Mouse (Mus musculus): ENCODE measurements at regions not wholly inside any gene's neighbourhood (a gene's known extent, or its start where the extent isn't known, plus 50 kb on each side); places are given as distances from the start of the nearest gene placed in this dataset.
"Not testable (repeated sequence)": the region's sequence is repeated elsewhere in the genome, so short reads cannot be mapped to it uniquely, and the experiment has no call there.

DNA sequence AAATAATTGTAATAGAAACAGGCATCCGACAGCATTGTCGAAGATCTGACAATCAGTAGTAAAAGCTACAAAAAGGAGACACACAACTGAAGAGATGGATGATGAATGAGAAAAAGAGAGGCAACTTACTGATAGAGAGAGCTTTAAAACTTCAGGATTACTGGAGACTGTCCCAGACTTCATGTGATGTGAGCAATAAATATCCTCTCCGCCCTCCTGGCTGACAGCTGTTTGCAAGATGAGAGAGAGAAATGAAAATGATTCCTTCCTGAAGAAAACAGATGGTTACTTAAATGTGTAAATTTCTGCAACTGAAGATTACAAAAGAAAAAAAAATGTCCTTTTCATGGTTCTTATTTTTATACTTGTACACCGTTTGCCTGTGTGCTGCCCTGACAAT, 306.7 kb upstream of the Ncam2 start:
- no peak for DNase-seq (ENCODE audit: low read depth)

DNA sequence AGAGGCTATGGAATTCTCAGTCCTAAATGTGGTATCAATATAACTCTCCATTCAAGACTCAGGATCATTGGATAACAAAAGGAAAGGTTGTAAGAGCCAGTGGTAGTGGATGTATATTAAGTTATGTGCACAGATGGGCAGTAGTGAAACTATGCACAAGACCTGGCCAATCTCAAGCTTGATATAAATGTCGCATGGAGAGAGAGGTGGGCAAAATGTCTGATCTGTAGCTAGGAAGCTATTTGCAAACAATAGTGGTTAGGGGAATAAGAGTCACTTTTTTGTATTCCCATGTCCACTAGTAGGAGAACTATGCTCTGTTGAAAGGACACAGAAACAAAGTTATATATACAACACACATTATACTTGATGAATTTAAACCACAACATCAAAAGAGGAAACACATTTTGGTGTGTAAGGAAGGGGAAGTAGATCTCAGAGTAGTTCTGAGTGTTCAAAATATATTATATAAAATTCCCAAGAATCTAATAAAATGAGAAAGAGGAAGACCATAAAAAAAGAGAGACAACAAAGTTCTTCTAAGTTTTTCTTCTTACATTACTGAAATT, 279.7 kb upstream of the Ncam2 start:
- no peak for DNase-seq (ENCODE audit: low read depth)

DNA sequence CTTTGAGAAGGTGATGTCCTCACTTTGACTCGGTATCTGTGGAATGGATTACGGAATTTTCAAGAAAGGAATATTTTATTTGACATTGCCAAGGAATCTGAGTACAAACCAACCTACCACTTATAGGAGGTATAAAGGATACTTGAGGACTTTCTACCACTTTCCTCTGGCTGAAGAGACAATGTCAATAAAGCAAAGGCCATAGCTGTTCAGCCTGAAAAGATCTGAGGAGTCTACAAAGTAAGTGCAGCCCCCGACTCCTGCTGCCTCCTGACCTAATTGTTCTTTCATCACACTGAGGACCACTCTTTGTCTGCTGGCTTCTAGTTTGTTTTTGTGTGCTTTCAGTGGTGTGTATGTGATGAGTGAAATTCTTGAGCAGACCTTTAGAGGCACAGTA, 269.5 kb upstream of the Ncam2 start:
- no peak for DNase-seq (ENCODE audit: low read depth)

DNA sequence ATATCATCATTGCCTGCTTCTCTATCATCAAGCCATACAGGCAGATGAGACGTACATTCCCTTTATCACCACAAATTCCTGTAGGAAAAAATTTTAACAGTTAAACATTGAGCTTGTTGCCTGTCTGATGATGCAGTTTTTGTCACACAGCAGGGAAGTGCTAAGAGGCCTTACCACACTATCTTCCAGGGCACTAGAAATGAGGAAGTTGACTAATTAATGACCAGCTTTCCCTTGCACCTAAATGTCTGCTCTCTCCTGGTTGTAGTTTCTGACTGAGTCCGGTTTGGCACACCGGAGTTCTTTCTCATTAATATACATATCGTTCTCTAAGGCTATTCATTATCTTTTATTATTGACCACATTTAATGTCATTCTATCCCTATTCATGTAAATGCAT, 269.0 kb upstream of the Ncam2 start:
- no peak for DNase-seq (ENCODE audit: low read depth)

DNA sequence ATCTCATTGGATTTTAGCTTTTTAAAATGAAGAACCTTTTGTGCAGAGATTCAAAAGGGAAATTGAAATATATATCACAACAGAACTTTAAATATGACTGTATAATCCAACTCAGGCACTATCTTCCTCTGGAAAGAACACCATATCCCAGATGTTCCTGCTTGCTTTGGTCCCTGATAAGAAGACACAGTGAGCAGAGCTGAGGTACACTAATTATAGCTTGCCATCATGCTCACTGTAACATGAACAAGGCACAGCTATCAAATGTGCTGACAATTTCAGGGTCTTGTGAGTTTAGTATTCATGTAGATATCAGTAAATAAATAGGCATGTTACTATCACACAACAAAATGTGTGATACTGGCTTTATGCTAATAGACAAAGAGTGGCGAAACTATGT, 264.8 kb upstream of the Ncam2 start:
- no peak for DNase-seq (ENCODE audit: low read depth)

DNA sequence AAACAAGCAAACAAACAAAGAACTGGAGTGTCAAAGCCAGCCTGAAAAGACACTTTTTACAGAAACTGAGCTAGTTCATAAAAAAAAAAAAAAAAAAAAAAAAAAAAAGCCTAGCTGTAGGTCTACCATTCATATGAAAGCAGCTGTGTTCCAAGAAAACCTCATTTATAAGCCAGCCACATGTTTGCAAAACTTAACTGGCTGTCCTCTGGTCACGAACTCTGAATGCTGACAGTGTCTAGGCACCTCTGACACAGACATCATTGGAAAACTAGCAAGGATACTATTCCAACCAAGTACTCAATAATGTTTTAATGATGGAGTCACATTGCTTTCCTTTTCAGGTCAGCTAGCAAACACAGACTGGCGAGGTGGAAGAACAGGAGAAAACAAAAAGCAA, 238.4 kb upstream of the Ncam2 start:
- DNase-seq (ENCODE audit: low read depth), result no peak

DNA sequence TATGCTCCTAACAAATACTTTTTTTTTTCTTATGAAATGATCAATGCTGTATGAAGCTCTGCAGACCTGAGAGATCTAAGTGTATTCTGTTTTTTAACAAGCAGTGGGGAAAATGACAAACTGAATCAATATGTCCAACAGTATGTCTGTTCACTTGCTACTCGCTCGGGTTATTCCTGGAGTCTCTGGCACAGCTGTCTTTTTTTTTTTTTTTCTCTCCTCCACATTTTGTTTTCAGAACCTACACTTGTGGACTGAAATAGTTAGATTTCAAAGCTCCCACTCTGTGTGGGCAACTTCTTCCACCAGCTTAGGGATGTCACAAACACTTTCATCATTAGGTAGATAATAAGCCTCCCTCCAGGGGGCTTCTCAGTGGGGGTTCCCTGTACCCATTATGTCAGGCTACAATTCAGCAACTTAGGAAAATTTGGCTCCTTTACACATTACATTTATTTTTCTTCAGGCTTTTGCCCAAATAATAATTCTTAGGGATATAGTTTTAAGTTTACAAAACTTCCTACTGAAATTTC, 218.9 kb upstream of the Ncam2 start:
- no peak for DNase-seq (ENCODE audit: low read depth)

DNA sequence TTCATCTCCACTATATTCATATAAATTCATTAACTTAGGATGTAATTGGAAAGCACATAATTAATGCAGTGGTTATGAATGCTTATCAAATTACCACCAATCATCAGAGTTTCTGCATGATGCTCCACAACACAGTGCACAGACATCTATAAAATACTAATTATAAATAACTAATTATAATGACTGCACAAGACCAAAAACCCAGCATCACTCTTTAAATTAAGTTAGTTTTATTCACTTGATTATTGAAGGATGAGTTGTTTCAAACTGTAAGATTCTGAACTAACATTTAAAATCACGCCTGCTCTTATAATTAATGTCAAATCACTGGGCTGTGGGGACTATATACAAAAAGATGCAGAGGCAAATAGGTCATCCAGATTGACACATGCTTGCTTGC, 212.7 kb upstream of the Ncam2 start:
- DNase-seq (ENCODE audit: low read depth), result no peak

DNA sequence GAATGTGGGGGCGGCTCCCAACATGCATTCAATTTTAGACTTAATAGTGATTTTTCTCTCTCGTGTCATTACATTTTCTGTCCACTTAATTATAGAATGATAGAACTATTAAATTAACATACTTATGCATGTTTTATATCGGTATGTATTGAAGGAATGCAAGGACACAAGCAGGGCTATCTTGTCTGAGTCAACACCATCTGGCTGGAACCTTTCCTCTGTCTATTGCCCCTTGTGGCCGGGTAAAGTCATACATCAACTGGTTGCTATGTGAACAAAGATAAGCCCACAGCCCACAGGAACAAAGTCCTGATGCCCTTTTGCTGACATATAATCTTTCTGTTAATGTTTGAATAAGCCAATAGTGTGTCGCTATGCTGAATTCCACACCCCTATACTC, 163.7 kb upstream of the Ncam2 start:
- not testable (repeated sequence) for DNase-seq (ENCODE audit: low read depth)

DNA sequence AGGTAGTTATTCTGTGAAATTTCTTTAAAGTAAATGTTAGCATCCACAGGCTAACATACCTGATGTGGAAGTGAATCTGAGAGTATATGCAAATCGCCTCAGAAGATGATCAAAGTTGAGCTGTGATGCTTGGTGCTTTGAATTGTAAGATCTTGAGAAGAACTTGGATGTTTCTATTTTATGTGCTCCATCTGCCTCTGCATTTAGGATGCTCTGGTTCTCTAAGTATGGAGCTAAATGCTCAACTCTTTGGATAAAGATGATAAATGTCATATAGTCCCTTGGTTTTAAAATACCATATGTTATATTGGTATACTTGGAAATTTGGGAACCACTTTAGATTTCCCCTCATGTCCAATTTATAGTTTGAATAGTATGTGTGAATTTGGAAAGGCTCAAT, 159.2 kb upstream of the Ncam2 start:
- DNase-seq (ENCODE audit: low read depth), result no peak

DNA sequence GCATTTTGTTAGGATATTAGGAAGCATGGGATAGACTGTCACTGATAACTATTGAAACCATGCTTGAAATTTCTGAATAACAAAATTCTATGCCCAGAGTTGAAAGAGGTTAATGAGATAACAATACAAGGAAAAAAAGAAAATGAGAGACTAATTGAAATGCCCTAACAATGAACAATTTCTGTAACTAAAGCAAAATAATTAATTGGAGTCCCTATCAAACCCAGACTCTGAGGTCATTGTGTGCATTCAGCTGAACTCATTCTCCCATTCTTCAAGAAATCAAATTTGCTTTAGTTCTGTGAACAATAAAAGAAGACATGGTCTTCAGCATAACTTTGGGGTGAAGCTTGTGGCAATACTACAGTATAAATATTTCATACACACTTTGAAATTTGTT, 154.8 kb upstream of the Ncam2 start:
- DNase-seq (ENCODE audit: low read depth), result no peak

DNA sequence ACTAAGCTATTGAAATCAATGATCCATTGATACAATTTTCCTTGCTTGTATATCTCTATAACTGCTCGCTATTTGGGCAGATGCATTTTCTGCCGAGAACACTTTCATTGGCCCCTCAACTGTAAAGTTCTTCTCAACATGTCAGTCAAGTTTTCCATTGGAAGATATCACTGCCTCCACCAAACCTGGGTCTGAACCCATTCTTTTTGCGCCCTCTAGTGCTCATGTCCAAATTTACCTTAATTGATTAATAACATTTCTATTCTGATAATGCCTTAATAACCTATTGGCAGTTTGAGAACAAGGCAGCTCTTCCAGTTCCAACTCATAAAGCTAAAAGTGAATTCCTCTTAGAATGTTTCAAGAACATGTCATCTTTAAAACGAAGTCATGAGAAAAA, 132.2 kb upstream of the Ncam2 start:
- DNase-seq (ENCODE audit: low read depth), result peak; percentile 32
